Mouse (Mus musculus): Measurements from ENCODE around the gene Rab5c. TPM values are rescaled to one million over a fixed set of nuclear protein-coding genes. Genes with fewer than 3 reads are reported as not detected.
A peak's percentile ranks its signal among the peaks of the same experiment; 100 is the strongest.

Rab5c gene
- total RNA-seq, 2 experiments from 2014 or later: 76.7 to 79.7 TPM

DNA sequence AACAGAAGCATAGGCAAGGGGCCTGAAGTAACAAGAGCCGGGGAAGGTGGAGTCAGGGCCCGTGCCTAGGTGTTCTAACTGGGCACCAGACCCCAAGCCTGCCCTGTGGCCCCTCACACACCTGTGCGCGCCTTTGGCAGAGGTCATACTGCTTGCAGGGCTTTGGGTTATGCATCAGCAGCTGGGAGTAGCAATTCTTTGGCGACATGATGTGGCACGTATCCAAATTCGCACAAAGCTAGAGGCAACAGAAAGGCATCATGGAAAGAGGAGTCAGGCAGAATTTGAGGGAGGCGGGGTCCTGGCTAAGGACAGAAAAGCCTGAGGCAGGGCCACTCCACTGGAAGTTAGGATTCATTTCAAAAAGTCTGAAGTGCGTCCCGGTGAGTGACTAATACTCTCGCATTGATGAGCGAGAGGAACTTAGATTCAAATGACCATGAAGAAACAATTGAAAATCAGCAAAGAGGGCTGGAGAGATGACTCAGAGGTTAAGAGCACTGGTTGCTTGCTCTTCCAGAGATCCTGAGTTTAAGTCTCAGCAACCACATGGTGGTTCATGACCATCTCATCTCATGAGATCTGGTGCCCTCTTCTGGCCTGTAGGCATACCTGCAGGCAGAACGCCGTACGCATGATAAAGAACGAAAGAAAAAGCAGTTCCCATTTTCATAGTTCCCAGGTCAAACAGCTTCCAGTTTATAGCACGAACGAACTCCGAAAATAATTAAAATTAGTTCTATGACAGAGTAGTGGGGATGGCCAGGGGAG, 35.7 kb downstream of the Rab5c start:
- peak in 1 of 2 experiments; percentile 56 for DNase-seq (ENCODE audit: low spot score in 2 of 2)

DNA sequence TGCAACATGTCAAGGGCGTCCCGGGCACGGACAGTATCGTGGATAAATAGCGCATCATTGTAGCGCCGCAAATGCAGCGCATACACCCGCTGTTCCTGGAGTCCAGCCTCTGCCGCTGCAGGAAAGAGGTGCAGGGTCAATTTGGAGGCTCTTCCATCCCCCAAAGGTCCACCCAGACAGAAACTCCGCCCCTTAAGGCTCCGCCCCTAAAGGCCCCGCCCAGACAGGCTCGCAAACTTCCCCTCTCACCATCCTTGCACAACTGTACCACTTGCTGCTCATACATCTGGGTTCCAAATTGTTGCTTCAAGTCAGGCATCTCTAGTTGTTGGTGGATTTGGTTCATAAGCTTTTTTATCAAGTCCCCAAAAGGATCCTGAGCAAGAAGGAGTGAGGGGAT, 36.7 kb downstream of the Rab5c start:
- DNase-seq (ENCODE audit: low spot score in 2 of 2): peak in 1 of 2 experiments; percentile 52

DNA sequence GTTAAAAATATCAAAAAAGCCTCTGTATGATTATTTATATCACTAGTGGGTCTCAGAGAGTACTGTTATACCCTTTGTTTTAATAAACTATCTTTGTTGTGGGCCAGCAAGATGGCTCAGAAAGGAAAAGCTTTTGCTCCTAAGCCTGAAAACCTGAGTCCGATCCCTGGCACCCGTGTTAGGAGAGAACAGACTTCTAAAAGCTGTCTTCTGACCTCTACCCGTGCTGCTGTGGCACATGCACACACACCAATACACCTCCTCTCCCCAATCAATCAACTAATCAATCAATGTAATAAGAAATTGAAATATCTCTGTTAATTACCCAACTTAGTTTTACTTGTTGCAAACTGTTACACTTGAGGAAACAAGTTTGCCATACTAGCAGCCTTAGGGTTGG, 37.3 kb downstream of the Rab5c start:
- no peak for DNase-seq (ENCODE audit: low spot score in 2 of 2)

DNA sequence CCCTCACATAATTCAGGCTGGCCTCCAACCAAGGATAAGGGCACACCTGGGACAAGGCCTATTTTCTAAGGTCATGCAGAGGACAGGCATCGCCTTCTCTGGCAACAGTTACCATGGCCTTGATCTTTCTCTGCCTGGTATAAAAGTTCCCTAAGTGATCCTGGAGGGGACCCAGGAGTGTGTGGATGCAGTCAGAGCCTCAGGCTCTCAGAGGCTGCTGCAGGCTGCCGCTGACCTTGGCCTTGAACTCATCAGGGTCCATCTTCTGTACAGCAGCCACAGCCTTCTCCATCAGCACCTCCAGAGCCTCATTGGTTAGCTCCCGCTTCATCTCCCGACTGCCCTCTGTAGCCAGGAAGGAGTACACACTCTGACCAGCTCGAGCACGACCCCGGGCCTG, 40.1 kb downstream of the Rab5c start:
- no peak for DNase-seq (ENCODE audit: low spot score in 2 of 2)

DNA sequence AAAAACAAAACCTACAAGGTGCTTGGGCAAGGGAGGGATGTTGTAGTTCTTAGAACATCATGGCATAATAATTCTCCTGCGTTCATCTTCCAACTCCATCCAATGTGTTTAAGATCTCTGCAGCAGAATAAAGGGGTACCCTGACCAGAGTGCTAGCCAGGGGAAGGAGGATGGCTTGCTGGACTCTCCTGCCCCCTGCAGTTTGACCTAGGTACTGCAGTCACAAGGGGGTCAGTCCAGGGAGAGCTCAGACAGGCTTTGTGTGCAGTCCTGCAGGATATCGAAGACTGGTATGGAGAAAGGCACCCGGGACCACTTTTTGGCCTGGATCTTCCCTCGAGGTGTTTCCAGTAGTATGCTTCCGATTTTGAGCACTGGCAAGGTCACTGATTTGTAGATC, 43.1 kb downstream of the Rab5c start:
- peak; percentile 66 to 76 for DNase-seq (ENCODE audit: low spot score in 2 of 2)

DNA sequence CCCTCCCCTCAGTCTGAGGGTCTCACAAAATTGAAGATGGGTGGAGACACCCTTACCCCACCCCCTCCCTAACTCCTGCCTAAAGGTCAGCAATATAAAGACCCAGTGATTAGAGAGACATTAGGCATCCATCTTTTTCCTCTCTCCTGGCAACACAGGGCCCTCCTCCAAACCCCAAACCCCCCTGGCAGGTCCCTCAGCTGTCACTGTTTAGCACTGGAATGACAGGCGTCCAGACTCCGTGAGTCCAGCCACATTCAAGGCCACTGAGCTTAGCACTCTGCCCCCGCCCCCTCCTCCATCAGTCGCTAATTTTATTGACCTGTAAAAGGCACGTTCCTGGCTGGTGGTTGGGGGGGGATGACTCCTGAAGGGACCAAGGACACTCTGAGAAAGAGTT, 44.9 kb downstream of the Rab5c start:
- DNase-seq (ENCODE audit: low spot score in 2 of 2): no peak

DNA sequence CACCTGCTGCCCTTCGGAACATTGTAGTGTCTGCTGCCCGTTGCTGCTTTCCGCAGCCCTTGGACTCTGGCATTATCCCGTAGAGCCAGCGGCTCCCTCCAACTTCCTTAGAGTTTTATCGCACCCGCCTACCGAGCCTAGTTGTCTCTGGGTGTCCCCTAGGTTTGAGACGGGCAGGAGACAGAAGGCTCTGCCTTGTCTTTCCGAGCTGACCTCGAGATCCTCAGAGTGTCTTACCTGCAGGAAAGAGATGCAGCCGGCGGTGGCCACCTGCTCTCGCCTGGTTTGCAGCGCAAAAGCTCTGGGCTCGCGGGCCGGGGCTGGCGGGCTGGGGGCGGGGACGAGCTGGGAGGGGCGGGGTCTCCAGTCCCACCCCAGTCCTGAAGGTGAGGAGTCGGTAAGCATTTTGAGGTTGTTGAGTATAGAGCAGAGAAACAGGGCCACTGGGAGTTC, 45.8 kb downstream of the Rab5c start, which contains the start of gene Zfp385c:
Zfp385c (minus strand) TSS at position 292 of the 453 bp plus-strand sequence.
- no peak for DNase-seq (ENCODE audit: low spot score in 2 of 2)

DNA sequence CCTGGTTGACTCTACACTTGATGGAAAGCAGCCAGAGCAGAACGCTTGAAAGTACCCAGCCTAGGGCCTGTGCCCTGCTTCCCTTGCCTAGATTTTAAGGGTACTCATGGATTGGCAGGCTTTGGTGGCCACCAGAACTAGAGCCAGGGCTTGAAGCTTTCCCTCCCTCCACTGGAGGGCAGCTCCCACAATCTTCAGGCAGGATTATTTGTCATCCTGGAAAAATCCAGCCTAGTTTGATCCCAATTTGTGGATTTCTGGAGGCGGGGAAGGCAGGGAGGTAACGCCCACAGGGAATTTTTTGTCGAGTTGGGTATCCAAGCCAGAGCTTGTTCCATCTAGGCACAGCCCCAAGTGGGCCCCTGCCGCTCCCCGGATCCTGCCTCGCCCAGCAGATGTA, 47.6 kb downstream of the Rab5c start:
- no peak for DNase-seq (ENCODE audit: low spot score in 2 of 2)

DNA sequence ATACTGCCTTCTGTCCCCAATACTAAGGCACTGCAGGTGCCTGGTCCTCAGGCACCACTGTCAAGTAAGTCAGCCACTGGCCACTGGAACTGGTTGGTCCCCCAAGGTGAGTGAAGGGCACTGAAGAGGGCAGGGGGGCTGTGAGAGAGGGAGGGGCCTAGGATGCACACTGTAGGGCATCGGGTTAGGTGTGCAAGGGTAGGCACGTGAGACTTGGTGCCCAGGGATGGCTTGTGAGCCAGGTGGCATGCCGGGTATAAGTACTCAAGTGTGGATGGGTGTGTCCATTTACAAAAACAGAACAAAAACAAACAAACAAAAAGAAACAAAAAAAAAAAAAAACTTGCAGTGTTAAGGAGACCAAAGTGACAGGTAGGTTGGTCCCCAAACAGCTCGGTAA, 49.6 kb downstream of the Rab5c start:
- no peak for DNase-seq (ENCODE audit: low spot score in 2 of 2)

DNA sequence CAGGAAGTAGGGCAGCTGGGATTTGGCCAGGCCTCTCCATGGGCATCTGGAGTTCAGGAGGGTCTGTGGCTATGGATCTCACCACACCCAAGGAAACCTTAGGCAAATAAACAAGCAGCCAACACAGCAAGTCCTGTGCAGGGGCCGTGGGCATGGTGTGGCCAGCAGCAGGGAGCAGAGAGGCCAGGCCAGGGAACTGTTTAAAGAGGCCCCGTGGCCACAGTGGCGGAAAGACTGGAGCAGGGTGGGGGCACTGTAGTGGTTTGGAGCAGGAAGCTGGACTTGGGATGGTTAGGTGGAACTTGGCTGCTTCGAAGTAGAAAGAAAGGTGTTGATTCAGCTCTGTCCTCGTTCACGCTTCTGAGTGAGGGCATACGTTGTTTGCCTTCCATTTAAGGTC, 50.8 kb downstream of the Rab5c start:
- no peak for DNase-seq (ENCODE audit: low spot score in 2 of 2)

DNA sequence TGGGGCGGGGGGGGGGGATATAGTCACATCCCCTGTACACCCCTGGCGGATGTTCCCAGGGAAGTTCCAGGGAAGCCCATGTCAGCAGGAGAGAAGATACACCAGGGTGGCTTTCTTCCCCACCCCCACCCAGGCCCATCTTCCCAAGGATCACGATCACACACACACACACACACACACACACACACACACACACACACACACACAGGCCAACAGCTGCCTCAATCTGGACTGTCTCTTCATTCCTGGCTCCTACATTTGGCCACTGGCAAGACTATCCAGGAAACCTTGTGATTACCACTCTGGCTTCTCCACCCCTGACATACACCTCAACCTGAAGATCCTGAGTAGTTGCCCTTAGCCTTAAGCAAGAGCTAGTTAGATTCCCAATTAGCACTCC, 52.6 kb downstream of the Rab5c start:
- no peak for DNase-seq (ENCODE audit: low spot score in 2 of 2)

DNA sequence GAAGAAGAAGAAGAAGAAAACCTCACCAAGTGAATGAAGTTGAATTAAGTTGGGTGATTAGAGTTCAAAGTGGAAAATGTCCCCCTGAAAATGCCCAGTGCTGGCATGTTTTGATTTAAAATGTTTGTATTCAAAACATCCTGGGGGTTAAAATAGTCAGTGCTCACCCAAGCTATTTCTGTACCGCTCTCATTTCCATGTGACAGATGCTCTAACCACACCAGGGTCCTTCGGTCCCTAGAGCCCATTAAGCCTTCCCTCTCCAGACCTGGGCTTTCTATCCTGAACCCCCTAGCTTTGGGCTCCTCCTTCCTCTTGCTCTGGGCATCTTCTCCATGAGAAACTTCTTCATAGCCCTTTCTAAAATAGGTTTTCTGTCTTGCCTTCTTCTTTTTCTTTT, 53.9 kb downstream of the Rab5c start:
- no peak for DNase-seq (ENCODE audit: low spot score in 2 of 2)

DNA sequence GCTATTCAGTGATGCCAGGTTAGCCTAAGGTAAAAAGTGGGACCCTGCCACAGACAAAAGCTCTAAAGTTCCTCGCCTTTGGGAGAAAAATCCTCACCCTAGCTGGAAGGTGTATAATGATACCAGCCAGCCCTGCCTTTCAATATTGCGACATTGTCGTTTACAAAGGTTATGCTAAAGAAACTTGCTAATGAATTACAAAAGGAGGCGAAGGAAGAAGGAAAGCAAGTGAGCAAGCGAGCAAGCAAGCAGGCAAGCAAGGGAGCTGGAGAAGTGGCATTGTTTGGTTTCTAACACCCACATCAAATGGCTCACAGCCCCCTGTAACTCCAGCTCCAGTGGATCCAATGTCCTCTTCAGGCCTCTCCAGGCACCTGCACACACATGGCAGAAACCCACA, 55.5 kb downstream of the Rab5c start:
- DNase-seq (ENCODE audit: low spot score in 2 of 2): no peak

DNA sequence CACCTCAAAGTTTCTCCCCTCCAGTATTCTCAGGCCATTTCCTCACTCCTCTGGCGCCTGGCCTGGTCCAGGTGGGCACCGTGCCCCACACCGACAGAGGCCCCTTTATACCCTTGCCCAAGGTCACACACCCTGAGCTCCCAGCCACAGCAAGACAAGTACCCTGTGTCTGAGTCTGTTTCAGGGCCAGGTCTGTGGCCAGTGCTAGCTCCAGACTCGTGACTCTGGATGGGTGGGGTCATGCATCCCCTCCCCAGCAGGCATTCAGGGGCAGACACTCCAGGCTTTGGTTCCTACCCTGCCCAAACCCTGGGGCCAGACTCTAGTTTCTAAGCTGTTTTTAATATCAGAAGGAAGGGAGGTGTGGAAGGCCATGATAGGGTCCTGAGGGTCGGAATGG, 56.2 kb downstream of the Rab5c start:
- no peak for DNase-seq (ENCODE audit: low spot score in 2 of 2)

DNA sequence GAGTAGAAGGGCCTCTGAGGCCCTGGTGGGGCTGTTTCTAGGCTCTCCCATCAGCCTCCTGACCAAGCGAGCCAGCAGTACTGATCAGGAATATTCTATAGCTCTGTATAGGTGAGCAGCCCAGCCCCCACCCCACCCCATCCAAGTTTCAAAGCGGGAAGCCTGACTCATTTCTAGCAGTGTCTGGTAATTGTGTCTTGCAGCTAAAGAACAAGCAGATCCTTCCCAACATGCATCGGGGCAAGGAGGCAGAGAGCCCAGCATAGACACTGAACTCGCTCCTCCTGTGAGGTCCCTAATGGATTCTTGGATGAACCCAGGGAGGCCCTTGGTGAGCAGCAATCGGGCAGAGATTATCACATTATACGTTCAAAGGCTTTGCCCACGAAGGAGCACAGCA, 60.2 kb downstream of the Rab5c start:
- DNase-seq (ENCODE audit: low spot score in 2 of 2): no peak

DNA sequence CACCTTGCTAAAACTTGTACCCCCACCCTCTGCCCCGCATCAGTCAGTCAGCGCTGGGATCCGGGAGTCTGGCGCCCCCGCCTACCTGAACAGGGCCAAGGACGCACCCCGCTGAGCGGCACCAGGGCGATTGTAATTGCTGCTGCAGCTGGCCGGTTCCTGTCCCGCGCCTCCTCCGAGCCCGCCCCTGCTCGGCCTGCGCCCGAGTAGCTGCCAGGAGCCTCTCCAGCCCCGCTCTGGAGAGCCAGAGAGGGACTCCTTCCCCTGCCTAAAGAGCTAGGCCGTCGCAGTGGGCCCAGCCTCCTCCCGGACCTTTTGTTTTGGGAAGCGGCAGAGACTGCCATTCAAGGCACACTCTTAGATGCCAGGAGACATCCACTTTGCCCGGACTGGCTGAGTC, 64.8 kb downstream of the Rab5c start:
- DNase-seq (ENCODE audit: low spot score in 2 of 2): peak; percentile 70 to 78

DNA sequence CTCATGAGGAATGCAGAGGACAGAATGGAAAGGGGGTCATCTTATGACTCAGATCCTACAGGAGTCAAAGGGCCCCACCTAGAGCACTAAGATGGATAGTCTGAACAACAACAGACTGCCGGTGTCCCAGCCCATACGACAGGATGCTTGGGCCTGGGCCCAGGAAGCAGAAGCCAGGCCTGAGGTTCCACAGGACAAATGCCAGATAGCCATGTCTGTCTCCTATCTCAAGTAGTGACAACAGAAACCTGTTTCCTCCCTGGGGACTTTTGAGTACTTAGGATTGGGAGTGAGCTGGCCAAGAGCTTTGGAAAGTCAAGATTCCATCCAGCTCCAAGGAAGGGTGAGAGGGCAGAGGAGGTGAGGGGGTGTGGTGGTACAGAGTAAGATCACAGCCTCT, 66.1 kb downstream of the Rab5c start:
- no peak for DNase-seq (ENCODE audit: low spot score in 2 of 2)

DNA sequence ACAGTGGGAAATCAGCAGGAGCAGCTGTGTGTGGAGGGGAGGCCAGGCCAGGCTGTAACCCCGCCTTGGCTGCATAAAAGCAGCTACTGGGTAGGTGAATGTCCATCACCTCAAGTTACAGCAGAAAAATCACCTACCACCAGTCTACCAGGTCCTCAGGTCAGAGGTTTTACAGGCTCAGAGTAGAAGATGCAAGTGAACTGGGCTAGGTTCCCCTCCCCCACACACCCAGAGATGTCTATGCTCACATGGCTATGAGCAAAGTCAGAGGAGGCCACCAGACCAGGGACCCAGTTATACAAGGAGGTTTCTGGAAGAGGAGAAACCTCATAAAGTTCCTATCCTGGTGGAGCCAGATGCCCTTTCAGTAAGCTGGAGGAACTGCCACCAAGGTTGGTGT, 67.0 kb downstream of the Rab5c start:
- DNase-seq (ENCODE audit: low spot score in 2 of 2): no peak

Other genes starting within 250 kb of the Rab5c start
- gene Acly, start 210.2 kb downstream of the Rab5c start, total RNA-seq (2021): 10 to 100 TPM; 54.1 to 57.9 TPM
- under 1 TPM; 0.13 to 0.22 TPM for gene Ttc25, start 192.6 kb downstream of the Rab5c start, total RNA-seq (2021)
- gene Cnp, start 163.3 kb downstream of the Rab5c start, total RNA-seq (2021): 10 to 100 TPM; 33.3 to 38.3 TPM
- 10 to 100 TPM; 42.5 to 43.7 TPM for gene Nkiras2, start 119.0 kb downstream of the Rab5c start, total RNA-seq (2021)
- gene Dnajc7, start 118.0 kb downstream of the Rab5c start, total RNA-seq (2021): 100 to 1,000 TPM; 192 to 239 TPM
- gene Zfp385c, start 45.8 kb downstream of the Rab5c start, total RNA-seq (2021): 1 to 10 TPM; 1.9 to 2.2 TPM
- 1 to 10 TPM; 1.0 to 1.1 TPM for gene Dhx58, start 33.9 kb downstream of the Rab5c start, total RNA-seq (2021)
- 10 to 100 TPM; 20.6 to 21.6 TPM for gene Kat2a, start 25.8 kb downstream of the Rab5c start, total RNA-seq (2021)
- not detected for gene Hspb9, start 24.4 kb downstream of the Rab5c start, total RNA-seq (2021)
- under 1 TPM in 1 of 2 experiments, not detected in 1; 0.10 TPM for gene Kcnh4, start 21.7 kb upstream of the Rab5c start, total RNA-seq (2021)
- gene Hcrt, start 24.7 kb upstream of the Rab5c start, total RNA-seq (2021): not detected
- 1 to 10 TPM; 9.0 to 9.5 TPM for gene Ghdc, start 32.7 kb upstream of the Rab5c start, total RNA-seq (2021)
- 10 to 100 TPM; 76.1 to 90.4 TPM for gene Stat5b, start 112.5 kb upstream of the Rab5c start, total RNA-seq (2021)
- 10 to 100 TPM; 35.6 to 41.4 TPM for gene Stat5a, start 121.1 kb upstream of the Rab5c start, total RNA-seq (2021)
- gene Stat3, start 201.3 kb upstream of the Rab5c start, total RNA-seq (2021): 10 to 100 TPM; 71.5 to 75.1 TPM
- gene Cavin1, start 232.7 kb upstream of the Rab5c start, total RNA-seq (2021): 100 to 1,000 TPM; 385 to 413 TPM